Mouse (Mus musculus) midbrain, postnatal 0 days (tissue): ENCODE results near the gene P3h4. TPM values are rescaled to one million over a fixed set of nuclear protein-coding genes. Genes with fewer than 3 reads are reported as not detected.

Experiments
- ATAC-seq: fragments of 200-750 bp; cut with Nextera tagmentation; 2 replicates; pipeline ENCODE4 v1.8.0; 2017; ENCODE audit warnings: moderate number of reproducible peaks, mild to moderate bottlenecking, moderate TSS enrichment, moderate library complexity; ENCODE audit not compliant: low FRiP score
- DNase-seq: peaks from one replicate; pipeline ENCODE4 v3.0.0-alpha.2; 2015; ENCODE audit warnings: low spot score
- H3K27ac ChIP-seq: fragments of 300-500 bp; sonication (generic); 2 replicates; pipeline ENCODE4 v1.5.1; 2014; ENCODE audit warnings: low read depth, mild to moderate bottlenecking, low read length, mixed read lengths
- H3K27me3 ChIP-seq: fragments of 300-500 bp; sonication (generic); 2 replicates; pipeline ENCODE4 v1.6.1; 2014; ENCODE audit warnings: low read length, control low read depth, mixed read lengths; ENCODE audit not compliant: insufficient read depth
- H3K36me3 ChIP-seq: fragments of 300-500 bp; sonication (generic); 2 replicates; pipeline ENCODE4 v1.6.1; 2014; ENCODE audit warnings: low read length, control low read depth, mixed read lengths; ENCODE audit not compliant: insufficient read depth
- H3K4me1 ChIP-seq: fragments of 300-500 bp; sonication (generic); 2 replicates; pipeline ENCODE4 v1.6.1; 2014; ENCODE audit warnings: mild to moderate bottlenecking, control low read depth, antibody characterized with exemption, low read length, mixed read lengths; ENCODE audit not compliant: insufficient read depth
- H3K4me2 ChIP-seq: fragments of 300-500 bp; sonication (generic); 2 replicates; pipeline ENCODE4 v1.6.1; 2014; ENCODE audit warnings: low read depth, mild to moderate bottlenecking, low read length, mixed read lengths; ENCODE audit not compliant: poor library complexity, severe bottlenecking
- H3K4me3 ChIP-seq: fragments of 300-500 bp; sonication (generic); 2 replicates; pipeline ENCODE4 v1.5.1; 2014; ENCODE audit warnings: low read depth, mild to moderate bottlenecking, low read length, moderate library complexity
- H3K9ac ChIP-seq: fragments of 300-500 bp; sonication (generic); replicated peaks from 2 replicates; pipeline ENCODE4 v1.6.1; 2014; ENCODE audit warnings: mild to moderate bottlenecking, low read length, moderate library complexity, mixed read lengths; ENCODE audit not compliant: poor library complexity, severe bottlenecking
- H3K9me3 ChIP-seq: fragments of 300-500 bp; sonication (generic); 2 replicates; pipeline ENCODE4 v1.6.1; 2016; ENCODE audit warnings: low read length, control low read depth
- CTCF ChIP-seq: IDR thresholded peaks from 2 replicates; pipeline ENCODE4 v1.5.1; 2016; ENCODE audit warnings: antibody characterized with exemption, mild to moderate bottlenecking
- WGBS: fragments of 180-500 bp; shearing (Covaris S2); extraction: QIAGEN DNeasy Blood & Tissue Kit; methylation state at CpG from one replicate; pipeline ENCODE4 v1.1.7; 2014; 5-methylcytosine and 5-hydroxymethylcytosine counted together
- polyA plus RNA-seq: library from polyadenylated mRNA; unstranded; fragments of >200 nt; fragmentation: Nextera tagmentation; extraction: Ambion mirVana; gene quantifications from 2 replicates; pipeline ENCODE4 v1.2.1, GENCODE M21; 2015
- total RNA-seq: library from RNA; depleted of rRNA; stranded (reverse); fragments of >200 nt; gene quantifications from 2 replicates; pipeline ENCODE4 v1.2.3, GENCODE M21; 2014

The P3h4 gene
- total and polyA plus RNA-seq, 2 experiments from 2014 or later, result 23.4 to 26.0 TPM

- H3K9ac ChIP-seq, result no peak overlapping the region
- TF ChIP-seq CTCF, result no peak
- peaks cover 9% of the 10 kb centered on the region for H3K36me3 ChIP-seq
- no peaks in the 10 kb centered on the region for H3K4me1 ChIP-seq
- H3K27me3 ChIP-seq, result no peaks in the 10 kb centered on the region
- no peaks in the 10 kb centered on the region for H3K9me3 ChIP-seq
- no peak overlapping the region for H3K4me2 ChIP-seq
- 84% methylated on average over 8 of the region's 8 CpGs for WGBS
- ATAC-seq (no peak), DNase-seq (no peak)
- no peak overlapping the region for H3K4me3 ChIP-seq
- no peak overlapping the region for H3K27ac ChIP-seq
Observed at GRCm38 (mm10) chr11:100406273-100406672, 8.4 kb downstream of the P3h4 start.

GRCm38 (mm10) chr11:100404456-100405074, 10.1 kb downstream of the P3h4 start:
- Histone ChIP-seq H3K9me3 (no peaks in the 10 kb centered on the region), H3K36me3 (peaks cover 9% of the 10 kb centered on the region), H3K4me2 (no peak overlapping the region), H3K4me1 (no peaks in the 10 kb centered on the region), H3K4me3 (no peak overlapping the region), H3K27me3 (no peaks in the 10 kb centered on the region), H3K9ac (no peak overlapping the region), H3K27ac (no peak overlapping the region)
- no peak for TF ChIP-seq CTCF
- WGBS, result 85% methylated on average over 3 of the region's 3 CpGs
- no peak for ATAC-seq
- no peak for DNase-seq

- Histone ChIP-seq H3K36me3 (peaks cover 1% of the 10 kb centered on the region), H3K4me1 (no peaks in the 10 kb centered on the region), H3K4me3 (no peak overlapping the region), H3K9me3 (no peaks in the 10 kb centered on the region), H3K9ac (no peak overlapping the region), H3K27ac (no peak overlapping the region), H3K27me3 (no peaks in the 10 kb centered on the region), H3K4me2 (no peak overlapping the region)
- 65% methylated on average over 10 of the region's 10 CpGs for WGBS
- TF ChIP-seq CTCF, result no peak
- ATAC-seq, result no peak
- no peak for DNase-seq
Observed at GRCm38 (mm10) chr11:100403445-100404134, 11.0 kb downstream of the P3h4 start.

GRCm38 (mm10) chr11:100402682-100403081, 12.0 kb downstream of the P3h4 start:
- H3K9ac ChIP-seq, result no peak overlapping the region
- TF ChIP-seq CTCF, result no peak
- H3K36me3 ChIP-seq, result no peaks in the 10 kb centered on the region
- no peaks in the 10 kb centered on the region for H3K4me1 ChIP-seq
- H3K4me3 ChIP-seq, result no peak overlapping the region
- ATAC-seq (no peak), DNase-seq (no peak)
- no peaks in the 10 kb centered on the region for H3K9me3 ChIP-seq
- WGBS, result 91% methylated on average over 2 of the region's 2 CpGs
- H3K27ac ChIP-seq, result no peak overlapping the region
- no peak overlapping the region for H3K4me2 ChIP-seq
- no peaks in the 10 kb centered on the region for H3K27me3 ChIP-seq

GRCm38 (mm10) chr11:100402240-100402639, 12.4 kb downstream of the P3h4 start:
- TF ChIP-seq CTCF, result no peak
- Histone ChIP-seq H3K27ac (no peak overlapping the region), H3K36me3 (no peaks in the 10 kb centered on the region), H3K4me1 (no peaks in the 10 kb centered on the region), H3K9me3 (no peaks in the 10 kb centered on the region), H3K4me3 (no peak overlapping the region), H3K9ac (no peak overlapping the region), H3K4me2 (no peak overlapping the region), H3K27me3 (no peaks in the 10 kb centered on the region)
- WGBS, result 55% methylated on average over 6 of the region's 6 CpGs
- DNase-seq, result no peak
- no peak for ATAC-seq

GRCm38 (mm10) chr11:100400842-100401241, 13.8 kb downstream of the P3h4 start:
- no peaks in the 10 kb centered on the region for H3K36me3 ChIP-seq
- WGBS, result 81% methylated on average over 6 of the region's 6 CpGs
- H3K4me2 ChIP-seq, result no peak overlapping the region
- ATAC-seq, result no peak
- no peaks in the 10 kb centered on the region for H3K27me3 ChIP-seq
- H3K4me1 ChIP-seq, result peaks cover 6% of the 10 kb centered on the region
- no peak for TF ChIP-seq CTCF
- H3K9ac ChIP-seq, result no peak overlapping the region
- no peak overlapping the region for H3K27ac ChIP-seq
- H3K4me3 ChIP-seq, result no peak overlapping the region
- DNase-seq, result no peak
- no peaks in the 10 kb centered on the region for H3K9me3 ChIP-seq
